Comparison of ENCODE assay signal across 8 mouse cellular contexts in the genomic region with DNA sequence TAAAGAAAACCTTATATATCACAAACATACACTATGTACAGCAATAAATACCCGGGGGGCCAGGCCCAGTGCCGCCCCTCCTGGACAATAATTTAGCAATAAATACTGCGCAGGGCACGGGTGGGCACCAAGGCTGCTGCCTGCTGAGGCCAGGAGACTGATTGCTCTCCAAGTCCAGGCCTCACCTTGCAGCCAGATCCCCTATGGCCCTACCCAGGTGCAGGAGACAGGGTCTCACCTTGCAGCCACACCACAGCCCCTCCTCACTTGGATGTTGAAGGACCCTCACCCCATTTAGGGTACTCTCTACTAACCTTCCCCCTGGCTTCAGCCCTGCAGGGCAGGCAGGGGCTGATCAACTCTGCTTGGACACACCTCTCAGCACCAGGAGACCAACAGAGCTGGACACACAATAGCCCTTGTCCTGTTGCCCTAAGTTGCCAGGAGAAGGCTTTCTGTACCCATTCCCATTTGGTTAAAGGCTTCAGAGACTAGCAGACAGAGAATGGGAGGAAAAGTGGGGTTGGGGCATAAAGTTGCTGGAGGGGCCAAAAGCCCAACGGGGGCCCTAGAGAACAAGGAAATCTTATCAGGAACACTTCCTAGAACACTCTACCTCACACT. TPM values are rescaled to one million over a fixed set of nuclear protein-coding genes. Genes with fewer than 3 reads are reported as not detected.
DNase-seq lines count a peak whose midpoint lies in the region; ATAC-seq lines count a peak whose summit lies in the region.

A gene (minus strand): TSS at position 89 of the 624 bp plus-strand sequence.

- peak within 1 kb of the TSS; percentile 80 for H3K27ac ChIP-seq in limb, embryonic 12.5 days

- 15% methylated on average over 5 of the region's 5 CpGs for WGBS in limb, embryonic 12.5 days

- H3K4me1 ChIP-seq in limb, embryonic 12.5 days (replicated peaks): peaks cover 18% of the 10 kb centered on the region

- peak within 1 kb of the TSS; percentile 77 for H3K9ac ChIP-seq in limb, embryonic 12.5 days (replicated peaks)

- no peaks in the 10 kb centered on the region for H3K9me3 ChIP-seq in limb, embryonic 12.5 days

- peaks cover 61% of the 10 kb centered on the region for H3K36me3 ChIP-seq in limb, embryonic 12.5 days

- no peaks in the 10 kb centered on the region for H3K27me3 ChIP-seq in limb, embryonic 12.5 days

- DNase-seq in embryo, embryonic 10.5 days (ENCODE audit: low spot score): peak; percentile 3
- no peak for DNase-seq in embryo, embryonic 9.5 days (ENCODE audit: extremely low spot score)
- peak; percentile 49 for DNase-seq in thymus, postnatal 4 days
- DNase-seq in thymus, adult 18-20 months: no peak
- no peak for DNase-seq in heart, postnatal 36 days
- no peak for DNase-seq in right cerebral cortex, postnatal 10 days (ENCODE audit: low spot score in 2 of 2)

- H3K4me3 ChIP-seq in limb, embryonic 12.5 days (replicated peaks): peak within 1 kb of the TSS; percentile 98

- intact Hi-C loops in heart, postnatal 36 days (cut with DNase I): loop anchor here (5.0 kb wide), 1 partner anchor 47 kb away; a partner anchor contains a TSS

- peak within 1 kb of the TSS; percentile 99 for H3K4me2 ChIP-seq in limb, embryonic 12.5 days

- no peak for ATAC-seq in limb, embryonic 12.5 days (ENCODE audit: insufficient number of reproducible peaks, insufficient read depth, low FRiP score, low TSS enrichment, low read depth)
- ATAC-seq in neutrophil, adult 5-6 weeks (ENCODE audit: extremely low read depth, insufficient number of reproducible peaks, low FRiP score, poor library complexity, severe bottlenecking): no peak

RNA-seq across cellular contexts. Expression of the gene that starts here (rescaled TPM):
- total RNA-seq in heart, postnatal 36 days (2021): 10 to 100 TPM; 10.0 to 10.1 TPM
- polyA plus RNA-seq in limb, embryonic 12.5 days (2016; fragmentation: Nextera tagmentation; extraction: Ambion mirVana): 29.5 and 29.9 TPM in 2 replicates
- 181 and 194 TPM in 2 replicates for total RNA-seq in neutrophil, adult 5-6 weeks (2017)

Comparison
In these comparisons a context has a peak if more than half of its experiments do, and no peak if none do; other contexts are left out.
1. RNA of the gene that starts here (total RNA-seq): 181 to 194 TPM in neutrophil, adult 5-6 weeks; 10.0 to 10.1 TPM in heart, postnatal 36 days; every median in the first group is over 10 times any median in the second.
2. DNase-seq: peak in embryo, embryonic 10.5 days (single experiment) and thymus, postnatal 4 days (single experiment); none in embryo, embryonic 9.5 days (single experiment), thymus, adult 18-20 months (0 of 2), heart, postnatal 36 days (0 of 2) and right cerebral cortex, postnatal 10 days (0 of 2).